Mouse (Mus musculus) bone marrow, adult 2 months (tissue): ENCODE measurements around the gene 9130213A22Rik.

Experiments
- CTCF ChIP-seq: fragments of 200-500 bp; IDR thresholded peaks from 2 replicates; pipeline ENCODE4 v1.5.1; 2011; ENCODE audit warnings: low read length, control low read depth; ENCODE audit not compliant: control insufficient read depth, insufficient read depth
- POLR2A ChIP-seq: fragments of 200-500 bp; IDR thresholded peaks from 2 replicates; pipeline ENCODE4 v1.6.1; 2011; ENCODE audit warnings: low read depth, mild to moderate bottlenecking, control low read depth, low read length, borderline replicate concordance; ENCODE audit not compliant: control insufficient read depth

- no peak for TF ChIP-seq POLR2A
- TF ChIP-seq CTCF = no peak
These were observed 24.2 kb downstream of the 9130213A22Rik start for GRCm38 (mm10) chr11:69098039-69098761.
